Mouse (Mus musculus): ENCODE measurements around the gene Slc29a4.

GRCm38 (mm10) chr5:142759786-142760185 is 67.5 kb downstream of the Slc29a4 start:
- TF ChIP-seq CTCF (IDR thresholded peaks at IDR 0.05; ENCODE audit: control insufficient read depth, insufficient read depth, insufficient replicate concordance, low read depth, low read length) (no peak), POLR2A (IDR thresholded peaks at IDR 0.05; ENCODE audit: control insufficient read depth, low read depth, low read length) (no peak)
